Mouse (Mus musculus): ENCODE measurements around the gene Abcb9. TPM values are rescaled to one million over a fixed set of nuclear protein-coding genes. Genes with fewer than 3 reads are reported as not detected.

Gene Abcb9
- polyA plus RNA-seq, 1 experiment from 2014 or later, result 0.20 TPM

- no peak overlapping the region for H3K9ac ChIP-seq (ENCODE audit: low read length)
- ATAC-seq (ENCODE audit: insufficient number of reproducible peaks, low FRiP score, low TSS enrichment, low read depth), result no peak
Observed at GRCm38 (mm10) chr5:124017941-124018340, 77.7 kb downstream of the Abcb9 start.

GRCm38 (mm10) chr5:124016291-124016821 is 79.2 kb downstream of the Abcb9 start:
- 91% methylated on average over 7 of the region's 7 CpGs for WGBS
- Histone ChIP-seq H3K9me3 (ENCODE audit: control insufficient read depth, low read length) (no peaks in the 10 kb centered on the region), H3K4me1 (ENCODE audit: control insufficient read depth, insufficient read depth, low read length) (peaks cover 18% of the 10 kb centered on the region), H3K27ac (replicated peaks; ENCODE audit: low read depth, low read length) (no peak overlapping the region), H3K4me3 (ENCODE audit: low read depth, low read length) (no peak overlapping the region), H3K36me3 (ENCODE audit: control insufficient read depth, insufficient read depth, low read length) (no peaks in the 10 kb centered on the region; the same call in 1 of the 2 replicates), H3K27me3 (ENCODE audit: control insufficient read depth, insufficient read depth, low read length) (no peaks in the 10 kb centered on the region), H3K4me2 (ENCODE audit: low read depth, severe bottlenecking) (no peak overlapping the region), H3K9ac (ENCODE audit: low read length) (no peak overlapping the region)
- no peak for ATAC-seq (ENCODE audit: insufficient number of reproducible peaks, low FRiP score, low TSS enrichment, low read depth)
- DNase-seq (ENCODE audit: low spot score), result no peak

More at GRCm38 (mm10) chr5:124017941-124018340, 77.7 kb downstream of the Abcb9 start:
- Histone ChIP-seq H3K27ac (replicated peaks; ENCODE audit: low read depth, low read length) (no peak overlapping the region), H3K9me3 (ENCODE audit: control insufficient read depth, low read length) (no peaks in the 10 kb centered on the region), H3K27me3 (ENCODE audit: control insufficient read depth, insufficient read depth, low read length) (no peaks in the 10 kb centered on the region), H3K36me3 (ENCODE audit: control insufficient read depth, insufficient read depth, low read length) (no peaks in the 10 kb centered on the region; the same call in 1 of the 2 replicates), H3K4me2 (ENCODE audit: low read depth, severe bottlenecking) (no peak overlapping the region), H3K4me1 (ENCODE audit: control insufficient read depth, insufficient read depth, low read length) (peaks cover 4% of the 10 kb centered on the region), H3K4me3 (ENCODE audit: low read depth, low read length) (no peak overlapping the region)
- DNase-seq (ENCODE audit: low spot score), result no peak
- WGBS, result 88% methylated on average over 9 of the region's 9 CpGs

GRCm38 (mm10) chr5:124015727-124016126 is 79.9 kb downstream of the Abcb9 start:
- Histone ChIP-seq H3K4me3 (ENCODE audit: low read depth, low read length) (no peak overlapping the region), H3K27me3 (ENCODE audit: control insufficient read depth, insufficient read depth, low read length) (no peaks in the 10 kb centered on the region), H3K36me3 (ENCODE audit: control insufficient read depth, insufficient read depth, low read length) (no peaks in the 10 kb centered on the region; the same call in 1 of the 2 replicates), H3K27ac (replicated peaks; ENCODE audit: low read depth, low read length) (no peak overlapping the region), H3K4me2 (ENCODE audit: low read depth, severe bottlenecking) (no peak overlapping the region), H3K9me3 (ENCODE audit: control insufficient read depth, low read length) (no peaks in the 10 kb centered on the region), H3K4me1 (ENCODE audit: control insufficient read depth, insufficient read depth, low read length) (peaks cover 25% of the 10 kb centered on the region), H3K9ac (ENCODE audit: low read length) (no peak overlapping the region)
- ATAC-seq (ENCODE audit: insufficient number of reproducible peaks, low FRiP score, low TSS enrichment, low read depth) (no peak), DNase-seq (ENCODE audit: low spot score) (no peak)
- 84% methylated on average over 2 of the region's 2 CpGs for WGBS

GRCm38 (mm10) chr5:124014791-124015251 is 80.8 kb downstream of the Abcb9 start:
- ATAC-seq (ENCODE audit: insufficient number of reproducible peaks, low FRiP score, low TSS enrichment, low read depth) (no peak), DNase-seq (ENCODE audit: low spot score) (no peak)
- 58% methylated on average over 11 of the region's 11 CpGs for WGBS
- no peak overlapping the region for H3K27ac ChIP-seq (replicated peaks; ENCODE audit: low read depth, low read length)
- H3K4me1 ChIP-seq (ENCODE audit: control insufficient read depth, insufficient read depth, low read length), result peaks cover 28% of the 10 kb centered on the region
- no peaks in the 10 kb centered on the region; the same call in 1 of the 2 replicates for H3K36me3 ChIP-seq (ENCODE audit: control insufficient read depth, insufficient read depth, low read length)
- H3K27me3 ChIP-seq (ENCODE audit: control insufficient read depth, insufficient read depth, low read length), result no peaks in the 10 kb centered on the region
- H3K4me3 ChIP-seq (ENCODE audit: low read depth, low read length), result no peak overlapping the region
- H3K4me2 ChIP-seq (ENCODE audit: low read depth, severe bottlenecking), result no peak overlapping the region
- no peak overlapping the region for H3K9ac ChIP-seq (ENCODE audit: low read length)
- H3K9me3 ChIP-seq (ENCODE audit: control insufficient read depth, low read length), result no peaks in the 10 kb centered on the region

GRCm38 (mm10) chr5:124014180-124014579 is 81.4 kb downstream of the Abcb9 start:
- H3K4me2 ChIP-seq (ENCODE audit: low read depth, severe bottlenecking), result no peak overlapping the region
- peaks cover 28% of the 10 kb centered on the region for H3K4me1 ChIP-seq (ENCODE audit: control insufficient read depth, insufficient read depth, low read length)
- ATAC-seq (ENCODE audit: insufficient number of reproducible peaks, low FRiP score, low TSS enrichment, low read depth), result no peak
- WGBS, result 91% methylated on average over 3 of the region's 3 CpGs
- H3K27me3 ChIP-seq (ENCODE audit: control insufficient read depth, insufficient read depth, low read length), result no peaks in the 10 kb centered on the region
- H3K36me3 ChIP-seq (ENCODE audit: control insufficient read depth, insufficient read depth, low read length), result no peaks in the 10 kb centered on the region; the same call in 1 of the 2 replicates
- no peaks in the 10 kb centered on the region for H3K9me3 ChIP-seq (ENCODE audit: control insufficient read depth, low read length)
- no peak for DNase-seq (ENCODE audit: low spot score)
- H3K27ac ChIP-seq (replicated peaks; ENCODE audit: low read depth, low read length), result no peak overlapping the region
- no peak overlapping the region for H3K9ac ChIP-seq (ENCODE audit: low read length)
- no peak overlapping the region for H3K4me3 ChIP-seq (ENCODE audit: low read depth, low read length)

DNA sequence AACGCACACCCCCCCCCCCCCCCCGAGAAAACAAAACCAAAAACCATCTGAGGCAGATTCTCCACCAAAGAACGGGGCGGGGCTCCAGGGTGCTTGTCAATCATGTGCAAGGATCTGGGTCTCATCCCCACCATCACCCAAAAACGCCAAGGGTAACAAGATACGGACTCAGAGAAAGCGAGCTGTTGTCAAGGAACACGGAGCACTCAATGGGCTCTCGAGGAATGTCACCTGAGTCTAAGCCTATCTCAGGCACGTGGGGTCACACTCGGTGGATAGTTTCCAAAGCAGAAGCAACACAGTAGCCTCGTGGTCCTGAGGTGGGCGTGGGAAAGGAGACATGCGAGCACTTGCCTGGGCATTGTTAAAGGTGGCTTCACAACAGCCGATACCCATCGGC is 81.9 kb downstream of the Abcb9 start:
- DNase-seq (ENCODE audit: low spot score) (no peak), ATAC-seq (ENCODE audit: insufficient number of reproducible peaks, low FRiP score, low TSS enrichment, low read depth) (no peak)
- H3K9me3 ChIP-seq (ENCODE audit: control insufficient read depth, low read length), result no peaks in the 10 kb centered on the region
- H3K9ac ChIP-seq (ENCODE audit: low read length), result no peak overlapping the region
- H3K4me2 ChIP-seq (ENCODE audit: low read depth, severe bottlenecking), result no peak overlapping the region
- peaks cover 28% of the 10 kb centered on the region for H3K4me1 ChIP-seq (ENCODE audit: control insufficient read depth, insufficient read depth, low read length)
- 87% methylated on average over 16 of the region's 16 CpGs for WGBS
- H3K27ac ChIP-seq (replicated peaks; ENCODE audit: low read depth, low read length), result no peak overlapping the region
- no peaks in the 10 kb centered on the region; the same call in 1 of the 2 replicates for H3K36me3 ChIP-seq (ENCODE audit: control insufficient read depth, insufficient read depth, low read length)
- H3K27me3 ChIP-seq (ENCODE audit: control insufficient read depth, insufficient read depth, low read length), result no peaks in the 10 kb centered on the region
- H3K4me3 ChIP-seq (ENCODE audit: low read depth, low read length), result no peak overlapping the region

GRCm38 (mm10) chr5:124012885-124013284 is 82.7 kb downstream of the Abcb9 start:
- peaks cover 28% of the 10 kb centered on the region for H3K4me1 ChIP-seq (ENCODE audit: control insufficient read depth, insufficient read depth, low read length)
- DNase-seq (ENCODE audit: low spot score), result no peak
- H3K27ac ChIP-seq (replicated peaks; ENCODE audit: low read depth, low read length), result no peak overlapping the region
- H3K9me3 ChIP-seq (ENCODE audit: control insufficient read depth, low read length), result no peaks in the 10 kb centered on the region
- no peak overlapping the region for H3K4me2 ChIP-seq (ENCODE audit: low read depth, severe bottlenecking)
- no peak for ATAC-seq (ENCODE audit: insufficient number of reproducible peaks, low FRiP score, low TSS enrichment, low read depth)
- no peak overlapping the region for H3K4me3 ChIP-seq (ENCODE audit: low read depth, low read length)
- no peak overlapping the region for H3K9ac ChIP-seq (ENCODE audit: low read length)
- peaks cover 7% of the 10 kb centered on the region; the same call in 1 of the 2 replicates for H3K36me3 ChIP-seq (ENCODE audit: control insufficient read depth, insufficient read depth, low read length)
- 86% methylated on average over 10 of the region's 10 CpGs for WGBS
- H3K27me3 ChIP-seq (ENCODE audit: control insufficient read depth, insufficient read depth, low read length), result no peaks in the 10 kb centered on the region

DNA sequence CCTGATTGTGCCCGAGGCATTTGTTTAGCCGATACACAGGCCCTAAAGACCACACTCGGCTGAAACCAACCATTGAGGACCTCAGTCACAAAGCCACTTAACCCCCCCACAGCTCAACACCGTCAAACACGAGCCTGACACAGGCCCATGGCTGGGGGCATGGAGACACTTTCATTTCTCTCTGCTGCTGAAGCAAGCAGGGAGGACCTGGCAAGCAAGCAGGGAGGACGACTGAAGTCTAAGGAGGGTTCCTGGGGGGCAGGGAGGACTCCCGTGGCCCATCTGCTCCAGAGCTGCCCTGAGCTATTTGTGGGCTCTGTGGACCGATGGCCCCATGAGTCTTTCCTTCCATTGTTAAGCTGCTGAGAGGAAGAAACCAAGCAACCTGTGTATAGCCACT is 83.7 kb downstream of the Abcb9 start:
- Histone ChIP-seq H3K4me2 (ENCODE audit: low read depth, severe bottlenecking) (no peak overlapping the region; the same call in 1 of the 2 replicates), H3K9ac (ENCODE audit: low read length) (no peak overlapping the region)

More for the DNA sequence above, 83.7 kb downstream of the Abcb9 start:
- no peak for DNase-seq (ENCODE audit: low spot score)
- Histone ChIP-seq H3K27me3 (ENCODE audit: control insufficient read depth, insufficient read depth, low read length) (no peaks in the 10 kb centered on the region), H3K9me3 (ENCODE audit: control insufficient read depth, low read length) (no peaks in the 10 kb centered on the region), H3K27ac (replicated peaks; ENCODE audit: low read depth, low read length) (no peak overlapping the region), H3K4me3 (ENCODE audit: low read depth, low read length) (no peak overlapping the region), H3K36me3 (ENCODE audit: control insufficient read depth, insufficient read depth, low read length) (peaks cover 7% of the 10 kb centered on the region; the same call in 1 of the 2 replicates), H3K4me1 (ENCODE audit: control insufficient read depth, insufficient read depth, low read length) (peaks cover 28% of the 10 kb centered on the region)
- 30% methylated on average over 8 of the region's 8 CpGs for WGBS
- ATAC-seq (ENCODE audit: insufficient number of reproducible peaks, low FRiP score, low TSS enrichment, low read depth), result no peak

Data from limb, embryonic 11.5 days (tissue).